Mouse (Mus musculus) liver, adult 2 months (tissue): ENCODE measurements around the gene Cnga3. TPM values are rescaled to one million over a fixed set of nuclear protein-coding genes. Genes with fewer than 3 reads are reported as not detected.

Experiments used
- DNase-seq: peaks from one replicate; pipeline ENCODE4 v3.0.0-alpha.2; 2011; ENCODE audit warnings: low read depth, low spot score; ENCODE audit errors: extremely low read depth
- H3K27ac ChIP-seq: fragments of 200-500 bp; replicated peaks from 2 replicates; pipeline ENCODE4 v1.5.1; 2012; ENCODE audit warnings: low read depth, mild to moderate bottlenecking, control low read depth, inconsistent platforms, low read length; ENCODE audit not compliant: insufficient read depth
- H3K27me3 ChIP-seq: fragments of 200-500 bp; 2 replicates; pipeline ENCODE4 v1.6.1; 2012; ENCODE audit warnings: mild to moderate bottlenecking, moderate library complexity, low read length, inconsistent platforms; ENCODE audit not compliant: control insufficient read depth, insufficient read depth
- H3K36me3 ChIP-seq: fragments of 200-500 bp; 2 replicates; pipeline ENCODE4 v1.6.1; 2012; ENCODE audit warnings: low read length, inconsistent platforms; ENCODE audit not compliant: control insufficient read depth, insufficient read depth
- H3K4me1 ChIP-seq: fragments of 200-500 bp; 2 replicates; pipeline ENCODE4 v1.6.1; 2011; ENCODE audit warnings: low read length; ENCODE audit not compliant: control insufficient read depth, insufficient read depth
- H3K4me3 ChIP-seq: fragments of 200-500 bp; 2 replicates; pipeline ENCODE4 v1.5.1; 2011; ENCODE audit warnings: low read depth, mild to moderate bottlenecking, control low read depth, low read length, moderate library complexity; ENCODE audit not compliant: insufficient read depth
- H3K79me2 ChIP-seq: fragments of 200-500 bp; 2 replicates; pipeline ENCODE4 v1.6.1; 2012; ENCODE audit warnings: inconsistent platforms, mild to moderate bottlenecking, low read length, moderate library complexity; ENCODE audit not compliant: control insufficient read depth, insufficient read depth
- H3K9ac ChIP-seq: fragments of 200-500 bp; 2 replicates; pipeline ENCODE4 v1.6.1; 2012; ENCODE audit warnings: low read depth, mild to moderate bottlenecking, control low read depth, inconsistent platforms, low read length
- CTCF ChIP-seq: fragments of 200-500 bp; IDR thresholded peaks from 2 replicates; pipeline ENCODE4 v1.5.1; 2011; ENCODE audit warnings: low read depth, low read length, control low read depth
- POLR2A ChIP-seq: fragments of 200-500 bp; IDR thresholded peaks from 2 replicates; pipeline ENCODE4 v1.6.1; 2011; ENCODE audit warnings: low read length, control low read depth; ENCODE audit not compliant: insufficient read depth; ENCODE audit errors: extremely low read depth
- WGBS: fragments of 180-500 bp; shearing (Covaris S2); methylation state at CpG from one replicate; pipeline ENCODE4 v1.1.7; 2018; 5-methylcytosine and 5-hydroxymethylcytosine counted together
- polyA plus RNA-seq: library from polyadenylated mRNA; depleted of rRNA; stranded (reverse); fragments of >200 nt; gene quantifications from 2 replicates; pipeline ENCODE4 v1.2.3, GENCODE M21; 2012
- total RNA-seq: library from RNA; depleted of rRNA; stranded (reverse); fragments of >200 nt; gene quantifications from 2 replicates; pipeline ENCODE4 v1.2.3, GENCODE M21; 2014

Cnga3 gene
- total and polyA plus RNA-seq, 2 experiments = not detected

GRCm38 (mm10) chr1:37194607-37195006 is 19.6 kb upstream of the Cnga3 start:
- no peaks in the 10 kb centered on the region for H3K27me3 ChIP-seq
- no peaks in the 10 kb centered on the region for H3K79me2 ChIP-seq
- no peaks in the 10 kb centered on the region for H3K36me3 ChIP-seq
- no peak for DNase-seq
- H3K4me1 ChIP-seq = no peaks in the 10 kb centered on the region
- H3K27ac ChIP-seq = no peak overlapping the region
- TF ChIP-seq POLR2A (no peak), CTCF (no peak)
- no peak overlapping the region for H3K4me3 ChIP-seq
- WGBS = 62% methylated on average over 4 of the region's 4 CpGs
- no peak overlapping the region for H3K9ac ChIP-seq

GRCm38 (mm10) chr1:37201406-37201805 is 12.8 kb upstream of the Cnga3 start:
- no peaks in the 10 kb centered on the region for H3K36me3 ChIP-seq
- WGBS = 77% methylated on average over 4 of the region's 4 CpGs
- no peaks in the 10 kb centered on the region for H3K4me1 ChIP-seq

GRCm38 (mm10) chr1:37207743-37208142 is 6.5 kb upstream of the Cnga3 start:
- Histone ChIP-seq H3K4me3 (no peak overlapping the region), H3K79me2 (no peaks in the 10 kb centered on the region), H3K27me3 (no peaks in the 10 kb centered on the region), H3K4me1 (no peaks in the 10 kb centered on the region), H3K9ac (no peak overlapping the region), H3K36me3 (no peaks in the 10 kb centered on the region), H3K27ac (no peak overlapping the region)
- no peak for DNase-seq
- TF ChIP-seq CTCF (no peak), POLR2A (no peak)
- 91% methylated on average over 8 of the region's 8 CpGs for WGBS

More at GRCm38 (mm10) chr1:37201406-37201805, 12.8 kb upstream of the Cnga3 start:
- H3K27me3 ChIP-seq = no peaks in the 10 kb centered on the region
- H3K4me3 ChIP-seq = no peak overlapping the region
- TF ChIP-seq CTCF (no peak), POLR2A (no peak)
- DNase-seq = no peak
- H3K27ac ChIP-seq = no peak overlapping the region
- no peak overlapping the region for H3K9ac ChIP-seq
- H3K79me2 ChIP-seq = no peaks in the 10 kb centered on the region

- H3K4me1 ChIP-seq = no peaks in the 10 kb centered on the region
- TF ChIP-seq POLR2A (no peak), CTCF (no peak)
- H3K79me2 ChIP-seq = no peaks in the 10 kb centered on the region
- no peaks in the 10 kb centered on the region for H3K36me3 ChIP-seq
- no peak for DNase-seq
- no peaks in the 10 kb centered on the region for H3K27me3 ChIP-seq
- H3K4me3 ChIP-seq = no peak overlapping the region
- WGBS = 90% methylated on average over 9 of the region's 9 CpGs
- H3K9ac ChIP-seq = no peak overlapping the region
- H3K27ac ChIP-seq = no peak overlapping the region
These were observed 1.9 kb upstream of the Cnga3 start for GRCm38 (mm10) chr1:37212375-37212774.

DNA sequence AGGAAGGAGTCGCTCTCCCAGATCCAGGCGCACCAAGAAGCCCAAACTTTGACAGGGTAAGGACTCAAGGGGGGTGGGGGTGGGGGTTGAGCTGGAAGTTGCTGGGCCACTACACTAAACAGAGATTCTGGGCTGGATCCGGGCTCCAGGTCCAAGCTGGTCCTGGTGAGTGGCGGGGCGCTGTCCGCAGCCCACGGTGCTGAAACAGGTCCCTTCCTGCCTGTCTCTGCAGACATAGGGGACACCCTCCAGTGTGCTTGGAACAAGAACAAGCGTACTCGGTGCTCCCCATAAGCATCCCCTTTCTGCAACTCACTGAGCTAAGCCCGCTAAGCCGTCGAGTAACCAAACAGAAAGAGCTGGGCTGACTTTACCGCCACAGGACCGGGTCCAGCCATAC is 4.2 kb downstream of the Cnga3 start:
- 0 out of 2 replicates have a peak, but pooled peaks have one; percentile 1 for TF ChIP-seq CTCF
- TF ChIP-seq POLR2A = no peak
- H3K9ac ChIP-seq = no peak overlapping the region
- 0 out of 2 replicates have a peak, but pooled peaks cover 5% of the 10 kb centered on the region for H3K27me3 ChIP-seq
- H3K79me2 ChIP-seq = no peaks in the 10 kb centered on the region
- 10% methylated on average over 14 of the region's 14 CpGs for WGBS
- no peak for DNase-seq
- no peak overlapping the region for H3K4me3 ChIP-seq
- H3K27ac ChIP-seq = no peak overlapping the region
- H3K36me3 ChIP-seq = no peaks in the 10 kb centered on the region
- H3K4me1 ChIP-seq = no peaks in the 10 kb centered on the region

DNA sequence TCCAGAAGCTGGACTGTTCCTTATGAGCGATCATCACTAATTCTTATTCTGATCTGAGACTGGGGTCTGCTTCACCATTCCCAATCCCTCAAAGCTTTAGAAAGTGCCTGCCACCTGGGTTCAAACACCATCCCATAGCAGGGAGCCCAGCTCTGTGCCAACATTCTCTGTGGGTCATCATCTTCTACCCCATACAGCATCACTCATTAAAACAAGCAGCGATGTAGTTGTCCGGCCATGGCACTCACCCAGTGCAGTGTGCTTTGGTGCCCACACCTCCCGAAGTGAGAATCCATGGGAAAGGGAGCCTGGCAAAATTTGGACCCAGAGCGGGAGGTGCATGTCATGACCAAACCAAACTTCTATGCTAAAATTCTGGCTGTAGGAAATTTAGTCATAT is 5.4 kb downstream of the Cnga3 start:
- Histone ChIP-seq H3K27ac (no peak overlapping the region), H3K4me1 (no peaks in the 10 kb centered on the region), H3K36me3 (no peaks in the 10 kb centered on the region), H3K27me3 (0 out of 2 replicates have a peak, but pooled peaks cover 5% of the 10 kb centered on the region), H3K9ac (no peak overlapping the region), H3K79me2 (no peaks in the 10 kb centered on the region), H3K4me3 (no peak overlapping the region)
- TF ChIP-seq CTCF = no peak
- TF ChIP-seq POLR2A = no peak
- no peak for DNase-seq
- 90% methylated on average over 5 of the region's 5 CpGs for WGBS
